Mouse (Mus musculus) heart, adult 18-20 months (tissue): Measurements from ENCODE around the gene Gbf1. TPM values are rescaled to one million over a fixed set of nuclear protein-coding genes. Genes with fewer than 3 reads are reported as not detected.
A peak's percentile ranks its signal among the peaks of the same experiment; 100 is the strongest.
"Not testable (repeated sequence)": the region's sequence is repeated elsewhere in the genome, so short reads cannot be mapped to it uniquely, and the experiment has no call there.

ENCODE experiments used
- DNase-seq, 2 experiments: peaks; one replicate each; pipeline ENCODE4 v3.0.0; 2021 to 2022; ENCODE audit warnings: mixed read lengths in 1 of 2
- total RNA-seq, 2 experiments: library from RNA; stranded (reverse); gene quantifications; 2 replicates each; pipeline ENCODE4 v1.2.3; 2021

Gene Gbf1
- total RNA-seq, 2 experiments from 2014 or later, result 38.4 to 41.8 TPM

- peak; percentile 20 to 53 for DNase-seq
These were observed 4.6 kb upstream of the Gbf1 start, which contains the start of gene Pitx3 for GRCm38 (mm10) chr19:46147511-46148371. TSS of gene Pitx3 (minus strand) at chr19:46148326.

- DNase-seq, result peak; percentile 90 to 93
These were observed 3.9 kb upstream of the Gbf1 start for GRCm38 (mm10) chr19:46148372-46148760.

- DNase-seq, result no peak
These were observed 3.2 kb upstream of the Gbf1 start for GRCm38 (mm10) chr19:46149091-46149490.

DNA sequence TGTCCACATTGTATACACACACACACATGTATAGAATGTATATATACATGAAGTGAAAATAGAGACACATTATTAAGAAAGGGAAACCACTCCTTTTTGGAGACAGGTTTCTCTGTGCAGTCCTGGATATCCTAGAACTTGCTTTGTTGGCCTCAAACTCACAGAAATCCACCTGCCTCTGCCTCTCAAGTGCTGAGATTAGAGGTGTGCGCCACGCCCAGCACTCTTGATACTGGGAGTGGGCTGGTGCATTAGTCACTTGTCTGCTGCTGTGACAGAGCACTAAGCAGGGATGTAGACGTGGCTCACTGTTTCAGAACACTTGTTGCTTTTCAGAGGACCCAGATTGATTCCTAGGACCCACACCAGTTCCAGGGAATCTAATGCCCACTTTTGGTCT lies 13.6 kb downstream of the Gbf1 start:
- DNase-seq, result no peak

GRCm38 (mm10) chr19:46167169-46167568 lies 14.9 kb downstream of the Gbf1 start:
- DNase-seq, result not testable (repeated sequence)

- DNase-seq, result no peak
These were observed 17.1 kb downstream of the Gbf1 start for GRCm38 (mm10) chr19:46169396-46169795.

- DNase-seq, result no peak
These were observed 17.6 kb downstream of the Gbf1 start for GRCm38 (mm10) chr19:46169913-46170312.

- DNase-seq, result no peak
These were observed 20.2 kb downstream of the Gbf1 start for GRCm38 (mm10) chr19:46172541-46172940.

- no peak for DNase-seq
These were observed 22.9 kb downstream of the Gbf1 start for GRCm38 (mm10) chr19:46175173-46175572.

DNA sequence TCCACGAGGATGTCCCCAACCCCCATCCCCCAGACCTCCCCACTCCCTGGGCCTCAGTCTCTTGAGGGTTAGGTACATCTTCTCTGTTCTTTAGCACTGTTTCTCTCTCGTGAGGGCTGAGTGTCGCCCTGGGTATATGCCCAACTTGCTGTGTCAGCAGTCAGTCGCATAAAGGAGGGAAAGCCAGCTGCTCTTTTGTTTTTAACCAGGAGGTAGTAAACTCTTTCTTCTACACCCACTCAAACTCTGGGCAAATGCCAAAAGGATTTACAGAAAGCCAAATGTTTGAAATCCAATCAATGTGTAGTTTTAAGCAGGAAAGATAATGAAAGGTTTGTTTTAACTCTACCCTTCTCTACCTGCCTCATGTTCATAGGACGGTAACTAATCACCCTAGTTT lies 24.7 kb downstream of the Gbf1 start:
- no peak for DNase-seq

- no peak for DNase-seq
These were observed 28.0 kb downstream of the Gbf1 start for GRCm38 (mm10) chr19:46180274-46180673.

DNA sequence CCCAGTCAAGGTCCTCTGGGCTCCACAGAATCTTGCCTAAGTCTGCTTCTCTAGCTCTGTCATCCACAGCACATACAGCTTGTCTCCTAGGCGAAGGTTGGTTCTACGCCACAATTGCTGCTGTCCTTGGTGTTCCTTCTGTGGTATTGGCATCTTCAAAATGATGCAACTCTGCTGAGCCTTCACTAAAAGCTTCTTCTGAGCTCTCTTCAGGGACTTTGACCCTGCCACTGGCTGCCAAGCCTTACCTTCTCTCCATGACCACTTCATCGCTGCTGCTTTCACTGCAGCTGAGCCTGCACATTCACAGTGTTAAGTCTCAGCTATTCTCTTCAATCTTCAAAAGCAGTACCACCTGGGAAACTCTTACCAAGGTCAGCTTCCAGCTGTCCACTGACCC lies 29.9 kb downstream of the Gbf1 start:
- no peak for DNase-seq

DNA sequence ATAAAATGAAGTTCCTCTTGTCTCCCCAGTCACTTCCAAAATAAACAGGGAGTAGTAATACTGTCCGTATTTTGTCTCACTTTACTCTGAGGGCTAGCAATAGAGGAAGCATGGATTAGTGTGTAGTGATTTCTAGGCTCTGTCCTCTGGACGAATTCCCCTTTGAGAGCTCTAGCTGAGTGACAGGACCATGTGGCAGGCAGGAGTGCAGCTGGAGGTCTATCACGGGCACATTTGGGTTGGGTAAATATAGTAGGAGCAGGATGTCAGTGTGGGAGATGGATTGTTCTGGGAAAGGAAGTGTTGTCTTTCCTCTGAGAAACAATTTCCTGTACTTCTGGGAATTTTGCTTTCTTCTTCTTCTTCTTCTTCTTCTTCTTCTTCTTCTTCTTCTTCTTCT lies 34.3 kb downstream of the Gbf1 start:
- peak; percentile 38 to 43 for DNase-seq

DNA sequence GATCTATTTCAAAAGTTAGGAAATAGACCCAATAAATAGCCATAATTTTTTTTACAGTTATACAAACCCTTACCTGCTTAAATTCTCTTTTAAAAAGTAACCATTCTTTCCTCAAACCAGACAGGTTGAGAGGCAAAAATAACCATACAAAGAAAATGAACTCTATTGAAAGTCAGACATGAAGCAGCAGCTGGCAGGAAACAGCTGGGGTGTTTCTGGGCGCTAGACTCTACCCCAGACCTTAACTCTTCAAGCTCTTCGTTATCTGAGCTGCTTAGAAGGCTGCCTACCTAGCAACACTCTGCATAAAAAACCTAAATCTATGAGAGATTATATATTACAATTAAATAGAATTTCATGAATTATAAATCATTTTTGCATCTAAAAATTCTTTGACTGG lies 34.9 kb downstream of the Gbf1 start:
- no peak for DNase-seq

DNA sequence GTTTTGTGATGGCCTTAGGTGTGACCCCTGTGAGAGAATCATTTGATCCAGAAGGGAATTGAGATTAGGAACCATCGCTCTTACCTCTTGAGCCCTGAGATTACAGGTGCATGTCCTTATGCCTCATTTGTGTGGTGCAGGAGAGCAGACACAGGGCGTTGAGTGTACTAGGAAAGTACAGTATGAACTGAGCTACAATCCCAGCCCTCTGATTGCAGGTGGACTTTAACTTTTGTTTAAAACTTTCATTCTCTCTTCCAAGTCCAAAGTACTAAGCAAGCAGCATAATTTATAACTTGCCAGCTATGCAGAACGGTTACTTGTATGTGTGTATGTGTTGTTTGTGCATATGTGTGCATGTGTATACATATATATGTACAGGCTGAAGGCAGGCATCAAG lies 46.0 kb downstream of the Gbf1 start:
- DNase-seq, result no peak

DNA sequence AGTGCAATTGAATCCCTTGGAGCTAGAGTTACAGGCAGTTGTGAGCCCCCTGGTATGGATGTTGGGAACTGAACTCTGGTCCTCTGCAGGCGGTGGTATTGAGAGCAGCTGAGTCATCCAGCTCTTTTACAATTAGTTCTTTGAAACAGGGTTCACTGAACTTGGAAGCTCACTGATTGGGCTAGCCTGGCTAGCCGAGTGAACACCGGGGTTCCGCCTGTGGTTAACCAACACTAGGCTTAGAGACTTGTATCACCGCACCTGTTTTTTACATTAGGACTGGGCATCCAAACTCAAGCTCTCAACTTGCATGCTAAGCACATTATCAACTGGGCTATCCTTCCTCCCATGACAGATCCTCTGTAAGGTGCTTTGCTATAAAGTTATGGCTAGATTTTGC lies 46.6 kb downstream of the Gbf1 start:
- DNase-seq, result no peak

DNA sequence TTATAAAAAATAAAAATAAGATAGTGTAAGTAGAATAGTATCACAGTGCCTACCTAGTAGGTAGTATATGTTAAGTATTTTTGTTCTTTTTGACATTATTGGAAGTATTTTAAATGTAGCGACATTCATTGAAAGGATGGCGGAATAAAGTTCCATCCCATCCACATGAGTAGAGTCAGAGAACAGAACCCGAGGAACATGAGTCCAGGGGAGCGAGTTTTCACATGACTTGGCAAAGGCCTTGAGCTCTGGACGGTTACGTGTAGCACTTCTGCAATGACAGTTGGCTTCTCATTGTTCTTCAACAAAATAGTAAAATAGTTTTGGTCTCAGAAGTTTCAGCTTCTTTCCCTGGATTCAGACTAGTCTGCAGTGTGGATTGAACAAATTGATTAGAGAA lies 51.9 kb downstream of the Gbf1 start:
- no peak for DNase-seq

GRCm38 (mm10) chr19:46205680-46206079 lies 53.4 kb downstream of the Gbf1 start:
- no peak for DNase-seq

- DNase-seq, result no peak
These were observed 58.6 kb downstream of the Gbf1 start for GRCm38 (mm10) chr19:46210951-46211350.

DNA sequence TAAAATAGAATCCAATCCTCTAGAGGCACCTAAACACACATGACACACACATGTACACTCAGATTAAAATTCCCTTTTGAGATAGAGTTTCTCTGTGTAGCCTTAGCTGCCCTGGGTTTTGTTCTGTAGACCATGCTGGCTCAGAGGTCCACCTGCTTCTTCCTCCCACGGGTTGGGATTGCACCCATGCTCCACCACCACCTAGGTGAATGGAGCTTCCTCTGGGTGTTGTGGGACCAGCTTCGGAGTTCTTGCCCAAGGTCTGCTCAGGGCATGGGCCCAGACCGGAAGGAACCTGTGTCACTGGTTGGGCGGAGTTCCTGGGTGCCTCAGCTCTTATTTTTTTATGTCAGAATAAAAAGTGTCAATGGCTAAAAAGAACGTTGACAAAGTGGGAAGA lies 62.2 kb downstream of the Gbf1 start:
- no peak for DNase-seq

DNA sequence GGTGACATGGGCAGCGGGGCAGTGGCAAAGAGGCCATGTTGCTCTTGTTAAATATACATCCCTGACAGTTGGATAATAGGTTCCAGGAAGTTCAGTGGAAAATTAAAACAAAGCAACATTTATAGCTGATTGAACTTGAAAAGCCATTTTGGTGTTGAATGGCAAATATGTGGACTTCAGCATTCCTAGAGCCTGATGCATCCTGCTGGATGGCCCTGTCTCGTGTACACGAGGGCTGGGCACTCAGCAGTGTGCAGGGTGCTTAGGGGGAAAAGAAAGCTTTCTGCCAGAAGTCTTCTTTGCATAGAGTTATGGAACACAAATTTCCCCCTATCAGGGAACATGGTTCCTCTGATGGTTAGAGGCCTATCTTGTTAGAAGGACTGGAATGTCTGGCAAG lies 63.1 kb downstream of the Gbf1 start:
- peak in 1 of 2 experiments; percentile 5 for DNase-seq

DNA sequence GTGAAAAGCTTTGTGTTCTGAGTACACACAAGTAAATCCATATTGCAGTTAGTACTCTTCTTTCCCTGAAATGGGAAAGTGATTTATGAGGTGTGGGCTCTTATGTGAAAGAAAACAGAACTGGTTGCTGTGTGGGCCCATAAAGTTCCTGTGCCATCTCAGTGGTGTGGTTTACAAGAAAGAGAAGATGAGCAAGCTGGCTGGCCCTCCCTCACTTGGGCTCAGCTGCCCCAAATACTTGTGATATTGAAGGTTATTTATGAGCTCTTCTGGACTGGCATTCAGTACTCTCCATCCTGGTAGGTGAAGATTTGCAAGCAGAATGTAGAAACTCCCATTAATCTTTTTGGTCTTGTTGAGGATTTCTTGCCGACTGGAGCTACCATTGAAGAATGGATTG lies 64.4 kb downstream of the Gbf1 start:
- no peak for DNase-seq

DNA sequence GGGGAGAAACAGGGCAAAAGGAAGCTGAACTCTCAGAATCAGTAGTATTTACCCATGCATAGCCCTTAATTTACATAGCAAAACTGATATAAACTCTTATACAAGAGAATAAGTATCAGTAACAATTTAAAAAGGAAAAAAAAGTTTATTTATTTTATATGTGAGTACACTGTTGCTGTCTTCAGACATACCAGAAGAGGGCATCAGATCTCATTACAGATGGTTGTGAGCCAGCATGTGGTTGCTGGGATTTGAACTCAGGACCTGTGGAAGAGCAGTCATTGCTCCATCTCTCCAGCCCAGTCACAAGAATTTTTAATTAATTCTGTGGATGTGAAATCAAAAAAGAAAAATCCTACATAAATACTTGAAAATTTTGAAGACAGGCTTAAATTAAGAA lies 65.0 kb downstream of the Gbf1 start:
- not testable (repeated sequence) for DNase-seq

DNA sequence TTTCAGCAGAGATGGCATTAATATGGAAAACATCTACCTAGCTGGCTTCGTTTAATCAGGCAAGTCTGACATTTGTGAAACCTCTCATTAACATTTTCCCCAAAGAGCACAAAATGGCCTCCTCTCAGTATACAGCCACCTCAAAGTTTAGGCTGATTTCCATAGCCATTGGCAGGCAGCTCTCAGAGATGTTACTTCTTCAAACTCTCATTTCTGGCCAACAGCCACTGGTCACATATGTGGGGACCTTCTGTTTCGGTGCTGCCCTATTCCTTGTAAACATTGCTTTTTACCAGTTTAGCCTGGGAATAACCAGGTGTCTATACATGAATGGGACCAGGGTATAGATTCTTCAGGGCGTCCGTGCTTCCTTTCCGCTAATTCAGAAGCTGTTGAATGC lies 67.8 kb downstream of the Gbf1 start:
- DNase-seq, result no peak
